Mouse (Mus musculus) E14TG2a.4 (cell line): ENCODE results near the gene Ctdsp1.

Experiments used
- CTCF ChIP-seq: conservative IDR thresholded peaks from 2 replicates; pipeline ENCODE4 v1.5.1; 2014; ENCODE audit warnings: low read length
- POU5F1 ChIP-seq: IDR thresholded peaks from 2 replicates; pipeline ENCODE4 v1.6.1; 2014; ENCODE audit warnings: low read length, borderline replicate concordance

DNA sequence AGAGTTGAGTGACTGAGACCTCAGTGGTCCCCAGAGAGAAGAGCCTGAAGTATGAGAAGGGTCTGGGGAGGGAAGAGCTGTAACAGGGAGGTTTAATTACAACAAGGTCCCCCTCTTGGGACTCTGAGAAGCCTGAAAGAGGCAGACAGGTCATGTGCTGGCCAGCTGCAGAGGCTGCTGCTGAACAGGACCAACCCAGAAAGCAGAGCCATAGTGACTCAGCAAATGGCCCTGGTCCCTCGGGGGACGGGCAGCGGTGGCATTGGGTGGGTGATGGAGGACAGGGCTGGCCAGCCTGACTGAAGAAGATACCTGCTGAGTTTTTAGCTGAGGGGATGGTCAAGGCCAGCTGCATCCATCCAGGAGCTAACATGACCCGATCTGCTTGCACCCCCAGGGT, 14.9 kb upstream of the Ctdsp1 start:
- TF ChIP-seq CTCF, result no peak
- no peak for TF ChIP-seq POU5F1
